Mouse (Mus musculus): Measurements from ENCODE around the gene Notch1. TPM values are rescaled to one million over a fixed set of nuclear protein-coding genes. Genes with fewer than 3 reads are reported as not detected.

Notch1 gene
- total RNA-seq, 2 experiments from 2014 or later: 23.6 to 27.5 TPM

DNA sequence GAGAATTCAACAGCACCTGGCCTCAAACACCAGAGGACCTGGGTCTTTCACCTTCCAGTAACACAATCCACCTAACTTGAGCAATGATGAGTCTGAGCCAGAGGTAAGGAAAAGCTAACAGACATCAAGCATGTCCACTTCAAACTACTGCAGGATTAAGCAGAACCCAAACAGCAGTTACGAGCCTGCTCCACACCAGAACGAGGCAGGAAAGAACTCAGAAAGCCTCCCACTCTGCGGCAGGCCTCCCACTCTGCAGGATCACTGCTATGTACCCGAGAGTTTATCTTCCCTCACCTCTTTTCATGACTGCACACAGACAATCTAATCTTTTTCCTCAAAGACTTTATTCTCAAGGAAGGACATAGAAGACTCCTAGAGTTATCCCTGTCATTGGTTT, 79.2 kb downstream of the Notch1 start:
- DNase-seq (ENCODE audit: low spot score in 2 of 2): peak; percentile 41 to 42
- intact Hi-C loops (cut with DNase I): no loop called here

- intact Hi-C loops (cut with DNase I): no loop called here
- DNase-seq (ENCODE audit: low spot score in 2 of 2): no peak
Observed at GRCm38 (mm10) chr2:26434791-26435572, 81.5 kb downstream of the Notch1 start.

GRCm38 (mm10) chr2:26429851-26430250, 86.6 kb downstream of the Notch1 start:
- intact Hi-C loops (cut with DNase I): no loop called here
- DNase-seq (ENCODE audit: low spot score in 2 of 2): no peak

GRCm38 (mm10) chr2:26424541-26424940, 91.9 kb downstream of the Notch1 start:
- DNase-seq (ENCODE audit: low spot score in 2 of 2): no peak
- intact Hi-C loops (cut with DNase I): no loop called here

- intact Hi-C loops (cut with DNase I): no loop called here
- DNase-seq (ENCODE audit: low spot score in 2 of 2): no peak
Observed at GRCm38 (mm10) chr2:26423086-26423485, 93.4 kb downstream of the Notch1 start.

DNA sequence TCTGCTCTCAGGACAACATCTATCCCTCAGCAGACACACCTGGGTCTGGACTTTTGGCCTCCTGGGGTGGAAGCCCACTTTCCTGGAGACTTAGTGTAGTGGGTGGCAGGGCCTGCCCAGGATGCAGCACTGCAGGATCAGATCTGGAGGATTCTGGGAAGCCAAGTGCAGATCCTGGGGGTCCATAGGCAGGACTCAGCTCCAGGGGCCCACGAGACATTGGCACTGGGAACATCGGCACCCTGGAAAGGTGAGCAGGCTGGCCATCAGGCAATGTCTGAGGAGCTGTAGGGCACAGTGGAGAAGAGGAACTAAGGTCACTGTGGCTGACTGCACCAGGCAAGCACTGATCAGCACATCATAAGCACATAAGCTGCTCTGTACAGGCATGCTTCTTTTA, 94.5 kb downstream of the Notch1 start:
- intact Hi-C loops (cut with DNase I): no loop called here
- DNase-seq (ENCODE audit: low spot score in 2 of 2): no peak

DNA sequence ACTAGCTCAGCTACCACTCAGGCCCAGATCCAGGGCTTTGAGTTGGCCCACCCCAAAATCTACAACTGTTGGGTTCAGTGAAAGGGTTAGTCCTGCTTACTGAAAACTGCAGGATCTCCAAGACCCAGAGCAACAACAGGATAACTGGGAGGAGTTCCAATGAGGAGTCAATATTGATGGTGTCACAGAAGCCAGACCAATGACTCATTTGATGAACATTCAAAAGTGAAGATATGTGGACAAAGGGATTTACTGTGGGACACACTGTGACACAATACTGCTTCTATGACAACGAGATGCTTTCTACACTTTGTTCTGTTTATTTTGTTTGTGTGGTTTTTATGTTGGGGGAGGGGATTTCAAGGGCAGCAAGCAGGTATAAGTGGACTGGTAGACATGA, 98.3 kb downstream of the Notch1 start:
- intact Hi-C loops (cut with DNase I): no loop called here
- no peak for DNase-seq (ENCODE audit: low spot score in 2 of 2)

- intact Hi-C loops (cut with DNase I): no loop called here
- DNase-seq (ENCODE audit: low spot score in 2 of 2): no peak
Observed at GRCm38 (mm10) chr2:26417066-26417465, 99.4 kb downstream of the Notch1 start.

GRCm38 (mm10) chr2:26410931-26411411, 105.5 kb downstream of the Notch1 start:
- intact Hi-C loops (cut with DNase I): no loop called here
- DNase-seq (ENCODE audit: low spot score in 2 of 2): no peak

- DNase-seq (ENCODE audit: low spot score in 2 of 2): no peak
- intact Hi-C loops (cut with DNase I): no loop called here
Observed at GRCm38 (mm10) chr2:26410091-26410490, 106.4 kb downstream of the Notch1 start.

DNA sequence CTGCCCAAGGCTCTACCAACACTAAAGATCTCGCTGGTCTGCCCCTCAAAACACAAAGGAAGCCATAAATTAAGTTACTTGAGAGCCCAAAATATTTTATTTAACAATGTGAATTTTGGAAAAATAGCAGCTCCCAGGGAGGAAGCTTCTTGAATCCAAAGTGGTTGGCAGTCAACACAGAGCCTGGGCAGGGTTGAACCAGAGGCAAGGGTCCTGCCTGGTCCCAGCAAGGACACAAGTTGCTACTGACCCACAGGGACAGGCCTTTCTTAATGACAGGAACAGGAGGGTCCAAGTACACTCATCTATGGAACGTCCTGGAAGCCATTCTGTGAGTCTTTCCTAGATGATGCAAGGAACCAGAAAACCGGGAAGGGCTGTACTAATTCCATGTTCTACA, 107.1 kb downstream of the Notch1 start:
- no peak for DNase-seq (ENCODE audit: low spot score in 2 of 2)
- intact Hi-C loops (cut with DNase I): no loop called here

- peak; percentile 94 to 97 for DNase-seq (ENCODE audit: low spot score in 2 of 2)
- intact Hi-C loops (cut with DNase I): no loop called here
Observed at GRCm38 (mm10) chr2:26408515-26409356, 107.7 kb downstream of the Notch1 start, which contains the start of gene Inpp5e. TSS of gene Inpp5e (minus strand) at chr2:26409203.

Small RNA genes within 50 kb of the gene (microRNA-seq; reads per million reads assigned to microRNA genes)
- 0 to 0.67 reads per million in 2 experiments for gene Mir6996

Other genes with a start within 250 kb of the Notch1 start
- 1 to 10 TPM in 1 of 2 experiments, under 1 TPM in 1; 0.59 to 1.5 TPM for gene Ccdc187, start 222.1 kb downstream of the Notch1 start, total RNA-seq (2021)
- 10 to 100 TPM; 60.7 to 64.2 TPM for gene Gpsm1, start 201.1 kb downstream of the Notch1 start, total RNA-seq (2021)
- 10 to 100 TPM; 25.4 to 28.8 TPM for gene Dnlz, start 164.6 kb downstream of the Notch1 start, total RNA-seq (2021)
- 1 to 10 TPM; 2.4 to 2.8 TPM for gene Card9, start 155.7 kb downstream of the Notch1 start, total RNA-seq (2021)
- gene Snapc4, start 136.0 kb downstream of the Notch1 start, total RNA-seq (2021): 10 to 100 TPM; 66.3 to 68.0 TPM
- 100 to 1,000 TPM; 172 to 175 TPM for gene Entr1, start 127.3 kb downstream of the Notch1 start, total RNA-seq (2021)
- 100 to 1,000 TPM; 116 to 117 TPM for gene Pmpca, start 127.3 kb downstream of the Notch1 start, total RNA-seq (2021)
- 10 to 100 TPM; 18.8 to 20.8 TPM for gene Inpp5e, start 107.5 kb downstream of the Notch1 start, total RNA-seq (2021)
- 10 to 100 TPM; 42.3 to 45.5 TPM for gene Sec16a, start 71.4 kb downstream of the Notch1 start, total RNA-seq (2021)
- 10 to 100 TPM; 68.5 to 78.9 TPM for gene Egfl7, start 63.4 kb upstream of the Notch1 start, total RNA-seq (2021)
- not detected for gene Gm20532, start 70.0 kb upstream of the Notch1 start, total RNA-seq (2021)
- gene Agpat2, start 87.8 kb upstream of the Notch1 start, total RNA-seq (2021): 1 to 10 TPM in 1 of 2 experiments, under 1 TPM in 1; 0.72 to 1.3 TPM
- gene Fam69b, start 111.8 kb upstream of the Notch1 start, total RNA-seq (2021): 10 to 100 TPM; 80.3 TPM
- not detected for gene Lcn4, start 154.6 kb upstream of the Notch1 start, total RNA-seq (2021)

Measured in left cerebral cortex, postnatal 14 days (tissue).